Mouse (Mus musculus) heart, embryonic 16.5 days (tissue): ENCODE data around the gene Armc9. TPM values are rescaled to one million over a fixed set of nuclear protein-coding genes. Genes with fewer than 3 reads are reported as not detected.
A peak's percentile ranks its signal among the peaks of the same experiment; 100 is the strongest.

Experiments
- ATAC-seq: fragments of 200-750 bp; cut with Nextera tagmentation; replicated peaks from 2 replicates; pipeline ENCODE4 v1.8.0; 2017; ENCODE audit warnings: moderate number of reproducible peaks; ENCODE audit not compliant: insufficient read depth, low FRiP score; ENCODE audit errors: extremely low read depth
- H3K27ac ChIP-seq: fragments of 300-500 bp; sonication (generic); 2 replicates; pipeline ENCODE4 v1.5.1; 2014; ENCODE audit warnings: mild to moderate bottlenecking, low read length, control low read depth, moderate library complexity
- H3K27me3 ChIP-seq: fragments of 300-500 bp; sonication (generic); 2 replicates; pipeline ENCODE4 v1.6.1; 2014; ENCODE audit warnings: low read length, mixed read lengths; ENCODE audit not compliant: control insufficient read depth, insufficient read depth
- H3K36me3 ChIP-seq: fragments of 300-500 bp; sonication (generic); 2 replicates; pipeline ENCODE4 v1.6.1; 2014; ENCODE audit not compliant: control insufficient read depth, insufficient read depth
- H3K4me1 ChIP-seq: fragments of 300-500 bp; sonication (generic); 2 replicates; pipeline ENCODE4 v1.6.1; 2014; ENCODE audit warnings: low read length, mixed read lengths; ENCODE audit not compliant: control insufficient read depth, insufficient read depth
- H3K4me2 ChIP-seq: fragments of 300-500 bp; sonication (generic); 2 replicates; pipeline ENCODE4 v1.6.1; 2014; ENCODE audit warnings: low read depth, mild to moderate bottlenecking, control low read depth, low read length
- H3K4me3 ChIP-seq: fragments of 300-500 bp; sonication (generic); 2 replicates; pipeline ENCODE4 v1.5.1; 2014; ENCODE audit warnings: mild to moderate bottlenecking, control low read depth, low read length
- H3K9ac ChIP-seq: fragments of 300-500 bp; sonication (generic); 2 replicates; pipeline ENCODE4 v1.6.1; 2014; ENCODE audit warnings: low read length, control low read depth
- H3K9me3 ChIP-seq: fragments of 300-500 bp; sonication (generic); replicated peaks from 2 replicates; pipeline ENCODE4 v1.6.1; 2016; ENCODE audit warnings: low read length; ENCODE audit not compliant: control insufficient read depth
- WGBS: fragments of 180-500 bp; shearing (Covaris S2); extraction: QIAGEN DNeasy Blood & Tissue Kit; methylation state at CpG from one replicate; pipeline ENCODE4 v1.1.7; 2014; 5-methylcytosine and 5-hydroxymethylcytosine counted together
- polyA plus RNA-seq: library from polyadenylated mRNA; unstranded; fragments of >200 nt; fragmentation: Nextera tagmentation; extraction: Ambion mirVana; gene quantifications from 2 replicates; pipeline ENCODE4 v1.2.1, GENCODE M21; 2015

The Armc9 gene
- polyA plus RNA-seq, 1 experiment from 2014 or later = 12.4 TPM

DNA sequence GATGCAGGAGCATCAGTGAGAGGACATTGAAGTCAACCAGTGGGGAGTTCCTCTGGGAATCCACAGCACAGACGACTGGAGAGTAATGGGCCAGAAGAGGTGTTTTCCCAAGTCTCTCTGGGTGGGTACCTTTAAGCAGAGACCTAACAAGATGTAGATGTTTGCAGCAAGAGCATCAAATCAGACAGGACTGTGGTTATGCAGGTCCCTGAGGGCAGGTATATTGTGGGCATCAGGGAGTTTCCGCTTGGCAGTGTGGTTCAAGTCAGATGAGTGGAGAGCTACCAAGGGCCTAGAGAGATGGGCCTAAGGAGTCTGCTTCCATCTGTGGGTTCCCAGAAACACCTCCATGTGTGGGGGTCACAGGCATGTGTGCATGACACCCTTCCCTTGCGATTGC, 1.5 kb downstream of the Armc9 start:
- H3K4me1 ChIP-seq = peaks cover 10% of the 10 kb centered on the region
- H3K27me3 ChIP-seq = no peaks in the 10 kb centered on the region
- no peak overlapping the region for H3K4me2 ChIP-seq
- peaks cover 4% of the 10 kb centered on the region; the same call in 1 of the 2 replicates for H3K36me3 ChIP-seq
- H3K9me3 ChIP-seq = no peaks in the 10 kb centered on the region
- H3K4me3 ChIP-seq = no peak overlapping the region
- WGBS = 72% methylated on average over 3 of the region's 3 CpGs
- H3K9ac ChIP-seq = 0 out of 2 replicates have a peak overlapping the region, but pooled peaks have one; percentile 18
- no peak overlapping the region for H3K27ac ChIP-seq
- no peak for ATAC-seq

DNA sequence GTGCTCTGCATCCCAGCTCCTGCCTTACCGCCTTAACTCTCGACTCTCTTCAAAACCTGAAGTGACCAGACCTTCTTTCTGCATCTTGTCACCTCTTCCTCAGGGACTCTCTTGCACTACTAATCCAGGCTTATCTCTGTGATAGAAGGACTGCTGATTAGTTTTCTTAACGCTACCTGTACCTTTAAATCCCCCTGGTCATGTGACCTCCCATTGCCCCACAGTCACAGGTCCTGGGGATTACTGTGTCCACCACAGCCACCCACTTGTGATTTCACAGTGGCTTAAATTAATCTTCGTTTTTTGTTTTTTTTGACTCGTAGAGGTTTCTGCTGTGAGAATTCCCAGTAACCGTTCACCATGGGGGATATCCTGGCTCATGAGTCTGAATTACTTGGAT, 2.0 kb downstream of the Armc9 start:
- Histone ChIP-seq H3K27ac (no peak overlapping the region), H3K4me1 (peaks cover 10% of the 10 kb centered on the region), H3K9me3 (no peaks in the 10 kb centered on the region), H3K27me3 (no peaks in the 10 kb centered on the region), H3K36me3 (peaks cover 4% of the 10 kb centered on the region; the same call in 1 of the 2 replicates), H3K4me2 (no peak overlapping the region), H3K4me3 (no peak overlapping the region), H3K9ac (no peak overlapping the region)
- ATAC-seq = no peak
- 72% methylated on average over 6 of the region's 6 CpGs for WGBS

DNA sequence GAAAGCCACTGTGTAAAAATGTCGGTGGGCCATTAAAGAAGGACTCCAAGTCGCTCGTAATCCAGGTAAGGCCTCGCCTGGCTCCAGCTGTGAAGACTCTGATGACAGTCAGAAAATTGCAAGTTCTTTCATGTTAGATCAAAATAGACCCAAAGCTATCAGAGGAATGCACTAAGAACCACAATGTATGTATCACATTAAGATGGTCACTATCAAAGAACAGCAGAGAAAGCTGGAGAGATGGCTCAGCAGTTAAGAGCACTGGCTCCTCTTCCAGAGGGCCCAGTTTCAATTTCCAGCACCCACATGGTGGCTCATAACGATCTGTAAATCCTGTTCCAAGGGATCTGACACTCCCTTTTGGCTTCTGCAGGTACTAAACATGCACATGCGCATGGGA, 5.5 kb downstream of the Armc9 start:
- Histone ChIP-seq H3K9ac (no peak overlapping the region), H3K4me3 (no peak overlapping the region), H3K27me3 (no peaks in the 10 kb centered on the region), H3K9me3 (no peaks in the 10 kb centered on the region), H3K27ac (no peak overlapping the region), H3K36me3 (peaks cover 4% of the 10 kb centered on the region; the same call in 1 of the 2 replicates), H3K4me2 (no peak overlapping the region), H3K4me1 (peaks cover 5% of the 10 kb centered on the region)
- WGBS = 91% methylated on average over 6 of the region's 6 CpGs
- ATAC-seq = no peak

DNA sequence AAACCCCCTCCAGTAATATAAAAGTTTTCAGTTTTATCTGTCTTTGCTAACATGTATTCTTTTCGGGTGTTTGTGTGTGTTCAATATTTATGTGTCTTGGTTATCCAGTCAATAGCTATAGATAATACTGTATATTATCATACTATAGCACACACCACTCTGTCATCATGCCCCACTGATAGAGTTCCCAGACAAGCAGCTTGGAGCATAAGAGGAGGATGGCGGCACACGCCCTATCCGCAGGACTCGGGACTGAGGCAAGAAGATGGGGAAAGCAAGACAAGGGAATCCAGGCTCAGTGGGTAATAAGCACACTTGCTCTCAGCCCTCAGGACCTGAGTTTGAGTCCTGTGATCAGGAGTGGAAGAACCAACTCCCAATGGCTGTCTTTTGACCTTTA, 5.9 kb downstream of the Armc9 start:
- ATAC-seq = no peak
- WGBS = 92% methylated on average over 5 of the region's 5 CpGs
- Histone ChIP-seq H3K4me2 (no peak overlapping the region), H3K4me1 (peaks cover under 1% of the 10 kb centered on the region), H3K36me3 (peaks cover 4% of the 10 kb centered on the region; the same call in 1 of the 2 replicates), H3K9me3 (no peaks in the 10 kb centered on the region), H3K27me3 (no peaks in the 10 kb centered on the region), H3K9ac (no peak overlapping the region), H3K4me3 (no peak overlapping the region), H3K27ac (no peak overlapping the region)

DNA sequence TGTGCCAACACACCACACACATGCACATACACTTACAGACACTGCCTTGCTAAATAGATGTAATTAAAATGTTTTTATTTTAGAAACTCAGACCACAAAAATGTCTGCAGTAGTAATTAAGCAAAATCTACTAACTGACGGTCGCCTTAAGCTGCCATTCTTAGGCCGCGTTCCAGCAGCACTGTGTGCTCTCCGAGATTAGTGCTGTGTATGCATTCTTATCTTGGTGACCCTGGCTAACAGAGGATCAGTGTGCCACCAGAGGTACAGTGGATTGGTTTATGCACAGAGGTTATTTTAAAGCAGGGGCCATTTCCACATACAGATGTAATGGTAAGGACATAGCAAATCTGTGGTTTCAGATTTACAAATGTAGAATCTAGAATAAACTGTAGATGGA, 6.5 kb downstream of the Armc9 start:
- Histone ChIP-seq H3K4me3 (no peak overlapping the region), H3K4me2 (no peak overlapping the region), H3K9ac (no peak overlapping the region), H3K36me3 (peaks cover 4% of the 10 kb centered on the region; the same call in 1 of the 2 replicates), H3K9me3 (no peaks in the 10 kb centered on the region), H3K27ac (no peak overlapping the region), H3K4me1 (no peaks in the 10 kb centered on the region), H3K27me3 (no peaks in the 10 kb centered on the region)
- no peak for ATAC-seq
- WGBS = 56% methylated on average over 5 of the region's 5 CpGs

DNA sequence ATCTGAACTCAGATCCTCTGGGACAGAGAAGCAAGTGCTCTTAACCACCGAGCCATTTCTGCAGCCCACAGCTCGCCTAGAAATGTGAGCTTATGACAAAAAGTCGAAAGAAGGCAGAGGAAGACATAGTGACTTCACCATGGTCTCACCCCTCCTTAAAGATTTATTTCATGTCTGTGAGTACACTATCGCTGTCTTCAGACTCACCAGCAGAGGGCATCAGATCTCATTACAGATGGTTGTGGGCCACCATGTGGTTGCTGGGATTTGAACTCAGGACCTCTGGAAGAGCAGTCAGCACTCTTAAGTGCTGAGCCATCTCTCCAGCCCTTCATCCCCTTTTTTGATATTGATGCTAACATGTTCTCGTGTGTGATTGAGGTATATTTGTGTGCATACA, 20.0 kb downstream of the Armc9 start:
- H3K4me3 ChIP-seq = no peak overlapping the region
- no peak overlapping the region for H3K9ac ChIP-seq
- H3K4me2 ChIP-seq = no peak overlapping the region
- no peaks in the 10 kb centered on the region for H3K9me3 ChIP-seq
- H3K27ac ChIP-seq = no peak overlapping the region
- H3K36me3 ChIP-seq = peaks cover 3% of the 10 kb centered on the region; the same call in 1 of the 2 replicates
- 89% methylated on average over 5 of the region's 5 CpGs for WGBS
- no peak for ATAC-seq
- H3K27me3 ChIP-seq = no peaks in the 10 kb centered on the region
- H3K4me1 ChIP-seq = no peaks in the 10 kb centered on the region

DNA sequence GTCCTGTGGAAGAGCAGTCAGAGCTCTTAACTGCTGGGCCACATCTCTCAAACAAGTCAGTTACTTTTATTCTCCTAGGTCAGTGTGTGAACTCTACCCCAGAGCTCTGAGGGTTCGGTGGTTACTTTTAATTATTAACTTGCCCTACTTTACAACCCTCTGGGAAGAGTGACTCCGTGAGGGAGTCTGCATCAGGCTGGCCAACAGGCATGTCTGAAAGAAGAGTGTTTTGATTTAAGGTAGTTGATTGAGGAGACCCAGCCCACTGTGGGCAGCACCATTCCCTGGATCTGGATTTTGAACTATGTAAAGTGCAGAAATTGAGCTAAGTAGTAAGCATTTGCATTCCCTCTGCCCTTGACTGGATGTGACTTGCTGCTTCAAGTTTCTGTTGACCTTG, 21.5 kb downstream of the Armc9 start:
- Histone ChIP-seq H3K9me3 (no peaks in the 10 kb centered on the region), H3K36me3 (peaks cover 3% of the 10 kb centered on the region; the same call in 1 of the 2 replicates)
- WGBS = 87% methylated on average over 2 of the region's 2 CpGs

DNA sequence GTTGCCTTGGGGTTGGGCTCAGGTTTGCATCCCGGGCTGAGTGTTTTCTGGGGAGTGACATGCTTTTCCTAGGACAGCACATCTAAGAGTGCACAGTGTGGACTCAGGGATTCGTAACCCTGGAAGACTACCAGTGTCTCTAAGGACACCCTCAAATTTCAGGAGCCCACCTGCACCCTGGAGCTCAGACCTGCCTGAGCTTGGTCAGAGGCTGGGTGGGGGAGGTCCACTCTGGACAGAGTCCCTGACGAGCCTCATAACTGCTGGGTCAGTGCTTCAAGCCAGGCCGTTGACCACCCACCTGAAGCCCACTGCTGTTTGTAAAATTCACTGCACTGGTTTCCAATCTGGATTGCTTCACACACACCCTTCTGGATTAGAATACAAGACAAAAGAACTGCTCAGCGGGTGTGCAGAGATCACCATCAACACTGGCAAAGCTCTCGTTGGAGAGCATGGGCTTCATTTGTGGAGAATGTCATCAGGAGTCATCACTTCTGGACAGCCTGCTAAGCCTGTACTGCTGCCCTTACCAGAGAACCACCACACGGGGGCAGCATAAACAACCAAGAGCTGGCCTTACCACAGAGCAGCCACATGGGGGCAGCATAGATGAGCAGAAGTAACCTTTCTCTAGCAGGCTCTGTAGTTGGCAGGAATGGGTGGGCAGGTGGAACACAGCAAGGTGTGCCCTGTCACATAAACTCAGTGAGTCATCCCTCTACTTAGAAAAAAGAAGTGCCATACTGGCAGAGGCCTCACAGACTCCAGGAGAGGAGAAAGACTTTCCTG, 24.1 kb downstream of the Armc9 start:
- Histone ChIP-seq H3K27ac (no peak overlapping the region), H3K4me2 (no peak overlapping the region), H3K4me3 (no peak overlapping the region), H3K36me3 (peaks cover 3% of the 10 kb centered on the region; the same call in 1 of the 2 replicates), H3K27me3 (no peaks in the 10 kb centered on the region), H3K9ac (no peak overlapping the region), H3K4me1 (no peaks in the 10 kb centered on the region), H3K9me3 (no peaks in the 10 kb centered on the region)
- 41% methylated on average over 7 of the region's 7 CpGs for WGBS
- ATAC-seq = peak; percentile 55

More for the DNA sequence above, 21.5 kb downstream of the Armc9 start:
- Histone ChIP-seq H3K27ac (no peak overlapping the region), H3K9ac (no peak overlapping the region), H3K4me3 (no peak overlapping the region), H3K4me2 (no peak overlapping the region), H3K27me3 (no peaks in the 10 kb centered on the region), H3K4me1 (no peaks in the 10 kb centered on the region)
- ATAC-seq = no peak

DNA sequence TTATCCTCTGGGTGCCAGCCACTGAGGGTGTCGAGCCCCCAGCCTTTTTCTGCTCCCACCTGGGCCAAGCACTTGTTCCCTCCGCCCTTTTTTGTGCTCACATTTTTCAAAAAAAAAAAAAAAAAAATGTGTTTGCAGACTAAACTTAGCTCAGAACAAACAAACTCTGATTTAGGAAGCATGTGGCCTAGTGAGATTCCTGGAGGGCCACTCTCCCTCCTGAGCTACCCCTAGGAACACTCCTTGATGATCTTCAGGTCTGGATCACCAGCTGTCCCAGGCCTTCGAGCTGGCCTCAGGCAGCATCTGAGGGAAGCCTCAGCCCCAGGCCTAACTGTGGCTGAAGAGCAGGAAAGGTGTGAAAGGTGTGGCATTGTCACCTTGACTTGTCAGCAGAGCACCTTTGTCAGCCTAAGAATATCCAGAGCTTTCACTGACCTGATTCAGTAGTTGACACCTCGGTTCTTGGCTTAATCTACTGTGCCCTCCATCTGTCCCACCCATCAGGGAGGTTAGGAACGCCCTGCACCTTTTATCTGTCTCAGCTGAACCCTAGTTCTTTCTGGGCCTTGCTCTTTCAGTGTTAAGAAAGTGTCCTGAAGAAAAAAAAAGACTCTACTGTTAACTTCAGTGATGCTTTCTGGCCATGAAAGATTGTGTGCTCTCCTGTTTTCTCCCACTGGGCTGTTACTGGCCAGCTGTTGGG, 27.6 kb downstream of the Armc9 start:
- H3K4me2 ChIP-seq = no peak overlapping the region
- H3K4me3 ChIP-seq = no peak overlapping the region
- no peak overlapping the region for H3K27ac ChIP-seq
- H3K27me3 ChIP-seq = no peaks in the 10 kb centered on the region
- WGBS = 59% methylated on average over 5 of the region's 5 CpGs
- H3K36me3 ChIP-seq = no peaks in the 10 kb centered on the region
- no peak for ATAC-seq
- H3K9me3 ChIP-seq = no peaks in the 10 kb centered on the region
- H3K9ac ChIP-seq = no peak overlapping the region
- H3K4me1 ChIP-seq = no peaks in the 10 kb centered on the region
